Mouse (Mus musculus) hindlimb bud, embryonic 11.5 days (tissue): Measurements from ENCODE around the gene Incenp.
"Not testable (repeated sequence)": the region's sequence is repeated elsewhere in the genome, so short reads cannot be mapped to it uniquely, and the experiment has no call there.

Experiments used
- DNase-seq: peaks from one replicate; pipeline ENCODE4 v3.0.0-alpha.2; 2012; ENCODE audit warnings: low read depth, low spot score; ENCODE audit errors: extremely low spot score

Gene Incenp

GRCm38 (mm10) chr19:9899072-9899779 lies at the start of gene Incenp:
TSS of gene Incenp (minus strand) at chr19:9899551.
- DNase-seq, result peak; percentile 99

- DNase-seq, result no peak
Measured at GRCm38 (mm10) chr19:9946986-9947385, 47.6 kb upstream of the Incenp start.

GRCm38 (mm10) chr19:9945800-9946564 lies 46.6 kb upstream of the Incenp start:
- no peak for DNase-seq

GRCm38 (mm10) chr19:9942539-9943533 lies 43.5 kb upstream of the Incenp start:
- DNase-seq, result no peak

- DNase-seq, result no peak
Measured at GRCm38 (mm10) chr19:9941809-9942208, 42.5 kb upstream of the Incenp start.

- DNase-seq, result no peak
Measured at GRCm38 (mm10) chr19:9940903-9941302, 41.6 kb upstream of the Incenp start.

- no peak for DNase-seq
Measured at GRCm38 (mm10) chr19:9939841-9940240, 40.5 kb upstream of the Incenp start.

- DNase-seq, result no peak
Measured at GRCm38 (mm10) chr19:9938824-9939303, 39.5 kb upstream of the Incenp start.

- no peak for DNase-seq
Measured at GRCm38 (mm10) chr19:9938156-9938823, 38.9 kb upstream of the Incenp start.

GRCm38 (mm10) chr19:9937428-9937827 lies 38.1 kb upstream of the Incenp start:
- no peak for DNase-seq

- no peak for DNase-seq
Measured at GRCm38 (mm10) chr19:9936579-9936978, 37.2 kb upstream of the Incenp start.

GRCm38 (mm10) chr19:9933908-9934307 lies 34.6 kb upstream of the Incenp start:
- DNase-seq, result no peak

- DNase-seq, result not testable (repeated sequence)
Measured at GRCm38 (mm10) chr19:9931167-9931607, 31.8 kb upstream of the Incenp start.

GRCm38 (mm10) chr19:9928089-9928488 lies 28.7 kb upstream of the Incenp start:
- DNase-seq, result no peak

GRCm38 (mm10) chr19:9924769-9925272 lies 25.5 kb upstream of the Incenp start:
- DNase-seq, result no peak

- DNase-seq, result no peak
Measured at GRCm38 (mm10) chr19:9924034-9924768, 24.9 kb upstream of the Incenp start.

GRCm38 (mm10) chr19:9923048-9923447 lies 23.7 kb upstream of the Incenp start:
- no peak for DNase-seq

- no peak for DNase-seq
Measured at GRCm38 (mm10) chr19:9922228-9922627, 22.9 kb upstream of the Incenp start.
